Mouse (Mus musculus) lung, postnatal 10 days (tissue): ENCODE data around the gene Isoc2a.
A peak's percentile ranks its signal among the peaks of the same experiment; 100 is the strongest.
"Not testable (repeated sequence)": the region's sequence is repeated elsewhere in the genome, so short reads cannot be mapped to it uniquely, and the experiment has no call there.

Experiments used
- DNase-seq: peaks from one replicate; pipeline ENCODE4 v3.0.0; 2021

The Isoc2a gene

GRCm38 (mm10) chr7:4876753-4877221 lies at the start of gene Isoc2a:
TSS of gene Isoc2a (plus strand) at chr7:4877153.
- peak; percentile 95 for DNase-seq

GRCm38 (mm10) chr7:4830476-4830875 lies 46.5 kb upstream of the Isoc2a start:
- DNase-seq, result no peak

GRCm38 (mm10) chr7:4835631-4836327 lies 41.2 kb upstream of the Isoc2a start:
- peak; percentile 50 for DNase-seq

- peak; percentile 76 for DNase-seq
Observed at GRCm38 (mm10) chr7:4836351-4836792, 40.6 kb upstream of the Isoc2a start.

GRCm38 (mm10) chr7:4837639-4838038 lies 39.3 kb upstream of the Isoc2a start:
- DNase-seq, result no peak

- no peak for DNase-seq
Observed at GRCm38 (mm10) chr7:4842077-4842476, 34.9 kb upstream of the Isoc2a start.

GRCm38 (mm10) chr7:4842634-4843131 lies 34.3 kb upstream of the Isoc2a start:
- DNase-seq, result no peak

- DNase-seq, result no peak
Observed at GRCm38 (mm10) chr7:4843604-4844244, 33.2 kb upstream of the Isoc2a start.

GRCm38 (mm10) chr7:4844245-4844916 lies 32.6 kb upstream of the Isoc2a start, which contains the start of gene Shisa7:
TSS of gene Shisa7 (minus strand) at chr7:4844696.
- DNase-seq, result no peak

GRCm38 (mm10) chr7:4844917-4845309 lies 32.0 kb upstream of the Isoc2a start:
- peak; percentile 86 for DNase-seq

- no peak for DNase-seq
Observed at GRCm38 (mm10) chr7:4849372-4849771, 27.6 kb upstream of the Isoc2a start.

- DNase-seq, result no peak
Observed at GRCm38 (mm10) chr7:4850621-4851314, 26.2 kb upstream of the Isoc2a start.

- no peak for DNase-seq
Observed at GRCm38 (mm10) chr7:4851315-4851688, 25.7 kb upstream of the Isoc2a start.

GRCm38 (mm10) chr7:4853613-4854012 lies 23.3 kb upstream of the Isoc2a start:
- no peak for DNase-seq

- no peak for DNase-seq
Observed at GRCm38 (mm10) chr7:4856508-4856907, 20.4 kb upstream of the Isoc2a start.

- DNase-seq, result no peak
Observed at GRCm38 (mm10) chr7:4857321-4857720, 19.6 kb upstream of the Isoc2a start.

- no peak for DNase-seq
Observed at GRCm38 (mm10) chr7:4859418-4859978, 17.5 kb upstream of the Isoc2a start.

GRCm38 (mm10) chr7:4860926-4861325 lies 16.0 kb upstream of the Isoc2a start:
- DNase-seq, result not testable (repeated sequence)

- DNase-seq, result peak; percentile 84
Observed at GRCm38 (mm10) chr7:4863041-4863440, 13.9 kb upstream of the Isoc2a start.

- DNase-seq, result no peak
Observed at GRCm38 (mm10) chr7:4863541-4864080, 13.3 kb upstream of the Isoc2a start.

GRCm38 (mm10) chr7:4864130-4864845 lies 12.7 kb upstream of the Isoc2a start:
- no peak for DNase-seq

- DNase-seq, result peak; percentile 63
Observed at GRCm38 (mm10) chr7:4865090-4865489, 11.9 kb upstream of the Isoc2a start.
